Comparison of ENCODE assay signal across 8 mouse cellular contexts in genomic region chr16:44671551-44672421, GRCm38 (mm10). TPM values are rescaled to one million over a fixed set of nuclear protein-coding genes. Genes with fewer than 3 reads are reported as not detected.
DNase-seq lines count a peak whose midpoint lies in the region; ATAC-seq lines count a peak whose summit lies in the region.

No protein-coding gene starts in this region.

- H3K4me2 ChIP-seq in hindbrain, embryonic 13.5 days = peak overlapping the region; percentile 20
- peak overlapping the region; percentile 43 for H3K4me2 ChIP-seq in midbrain, embryonic 13.5 days (replicated peaks)

- ATAC-seq in hindbrain, embryonic 13.5 days (ENCODE audit: low FRiP score) = peak; percentile 90
- ATAC-seq in midbrain, embryonic 13.5 days = peak; percentile 94

- H3K27ac ChIP-seq in heart, embryonic 10.5 days = peak overlapping the region; percentile 79
- H3K27ac ChIP-seq in hindbrain, embryonic 13.5 days = peak overlapping the region; percentile 80
- peak overlapping the region; percentile 61 for H3K27ac ChIP-seq in midbrain, embryonic 13.5 days

- H3K9ac ChIP-seq in hindbrain, embryonic 13.5 days = no peak overlapping the region
- H3K9ac ChIP-seq in midbrain, embryonic 13.5 days (replicated peaks) = no peak overlapping the region

- H3K4me1 ChIP-seq in heart, embryonic 10.5 days = peaks cover 18% of the 10 kb centered on the region
- peaks cover 30% of the 10 kb centered on the region for H3K4me1 ChIP-seq in hindbrain, embryonic 13.5 days (replicated peaks)
- peaks cover 30% of the 10 kb centered on the region for H3K4me1 ChIP-seq in midbrain, embryonic 13.5 days (replicated peaks)

- H3K9me3 ChIP-seq in heart, embryonic 10.5 days = no peaks in the 10 kb centered on the region
- no peaks in the 10 kb centered on the region for H3K9me3 ChIP-seq in hindbrain, embryonic 13.5 days
- no peaks in the 10 kb centered on the region for H3K9me3 ChIP-seq in midbrain, embryonic 13.5 days

- peaks cover 7% of the 10 kb centered on the region; the same call in 1 of the 2 replicates for H3K27me3 ChIP-seq in heart, embryonic 10.5 days (ENCODE audit: insufficient read depth, poor library complexity, severe bottlenecking)
- 0 out of 2 replicates have a peak, but pooled peaks cover 4% of the 10 kb centered on the region for H3K27me3 ChIP-seq in hindbrain, embryonic 13.5 days
- H3K27me3 ChIP-seq in midbrain, embryonic 13.5 days = peaks cover 8% of the 10 kb centered on the region; the same call in 1 of the 2 replicates

- DNase-seq in heart, embryonic 10.5 days (ENCODE audit: low spot score) = no peak
- DNase-seq in heart, postnatal 10 days = no peak
- DNase-seq in embryo, embryonic 10 days (ENCODE audit: low spot score) = peak; percentile 63
- no peak for DNase-seq in frontal cortex, adult 2 months (ENCODE audit: extremely low spot score in 1 of 2, low spot score in 1 of 2)
- no peak for DNase-seq in right cerebral cortex, adult 18-20 months
- no peak for DNase-seq in adrenal gland, postnatal 10 days

- H3K36me3 ChIP-seq in heart, embryonic 10.5 days = no peaks in the 10 kb centered on the region
- H3K36me3 ChIP-seq in hindbrain, embryonic 13.5 days = no peaks in the 10 kb centered on the region
- H3K36me3 ChIP-seq in midbrain, embryonic 13.5 days = no peaks in the 10 kb centered on the region

- H3K4me3 ChIP-seq in heart, embryonic 10.5 days = peak overlapping the region; percentile 34
- no peak overlapping the region for H3K4me3 ChIP-seq in hindbrain, embryonic 13.5 days
- no peak overlapping the region for H3K4me3 ChIP-seq in midbrain, embryonic 13.5 days (replicated peaks)

- WGBS in heart, embryonic 10.5 days = 14% methylated on average over 22 of the region's 22 CpGs
- 2% methylated on average over 22 of the region's 22 CpGs for WGBS in hindbrain, embryonic 13.5 days
- WGBS in midbrain, embryonic 13.5 days = 4% methylated on average over 22 of the region's 22 CpGs

- intact Hi-C loops in heart, postnatal 10 days (cut with DNase I) = no loop called here

RNA-seq across cellular contexts. Expression of gene Nepro, which starts 52.3 kb away (rescaled TPM):
- polyA plus RNA-seq in heart, embryonic 10.5 days (2016; fragmentation: Nextera tagmentation; extraction: Ambion mirVana) = 8.7 and 9.3 TPM in 2 replicates
- 1 to 10 TPM; 5.4 to 5.9 TPM for total RNA-seq in heart, postnatal 10 days (2021)
- polyA plus RNA-seq in hindbrain, embryonic 13.5 days (2015; fragmentation: Nextera tagmentation; extraction: Ambion mirVana) = 4.9 and 5.0 TPM in 2 replicates
- polyA plus RNA-seq in midbrain, embryonic 13.5 days (2015; fragmentation: Nextera tagmentation; extraction: Ambion mirVana) = 5.6 and 6.0 TPM in 2 replicates
- 3.2 and 3.9 TPM in 2 replicates for polyA plus RNA-seq in frontal cortex, adult 2 months (2012; rRNA removed)
- total RNA-seq in adrenal gland, postnatal 10 days (2021) = 1 to 10 TPM; 9.1 to 9.3 TPM
